Mouse (Mus musculus) G1E (cell line): Measurements from ENCODE around the gene Adra2a.

Experiments
- CTCF ChIP-seq: IDR thresholded peaks from 2 replicates; pipeline ENCODE4 v1.5.1; 2012; ENCODE audit warnings: low read depth, low read length, inconsistent platforms, mixed read lengths
- GATA1 ChIP-seq: IDR thresholded peaks from 2 replicates; pipeline ENCODE4 v1.6.1; 2012; ENCODE audit warnings: borderline replicate concordance, low read length, inconsistent platforms, mixed read lengths
- POLR2AphosphoS5 ChIP-seq: IDR thresholded peaks from 2 replicates; pipeline ENCODE4 v1.6.1; 2012; ENCODE audit warnings: low read depth, low read length, inconsistent platforms; ENCODE audit not compliant: insufficient replicate concordance
- TAL1 ChIP-seq: conservative IDR thresholded peaks from 2 replicates; pipeline ENCODE4 v1.6.1; 2012; ENCODE audit warnings: low read depth, low read length, inconsistent platforms, mixed read lengths

DNA sequence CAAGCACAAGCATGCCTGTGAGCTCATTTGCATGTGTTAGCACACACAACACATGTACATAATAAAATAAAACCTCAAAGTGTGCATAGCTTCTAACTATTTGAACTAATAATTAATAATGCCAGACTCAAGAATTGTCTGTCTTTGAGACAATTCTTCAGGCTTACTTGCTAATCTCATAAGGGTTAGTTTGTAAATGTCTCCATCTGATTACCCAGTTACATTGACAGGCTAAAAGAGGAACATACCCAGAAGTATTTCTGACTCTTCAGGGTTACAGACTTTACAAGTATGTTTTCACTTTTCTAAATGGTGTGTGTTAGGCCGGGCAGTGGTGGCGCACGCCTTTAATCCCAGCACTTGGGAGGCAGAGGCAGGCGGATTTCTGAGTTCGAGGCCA is 28.4 kb upstream of the Adra2a start:
- TF ChIP-seq CTCF: no peak
- no peak for TF ChIP-seq GATA1
- no peak for TF ChIP-seq TAL1
- no peak for TF ChIP-seq POLR2AphosphoS5
